Mouse (Mus musculus): ENCODE data around the gene Ebf1. TPM values are rescaled to one million over a fixed set of nuclear protein-coding genes. Genes with fewer than 3 reads are reported as not detected.

The Ebf1 gene
- polyA plus RNA-seq, 1 experiment: 2.7 TPM

DNA sequence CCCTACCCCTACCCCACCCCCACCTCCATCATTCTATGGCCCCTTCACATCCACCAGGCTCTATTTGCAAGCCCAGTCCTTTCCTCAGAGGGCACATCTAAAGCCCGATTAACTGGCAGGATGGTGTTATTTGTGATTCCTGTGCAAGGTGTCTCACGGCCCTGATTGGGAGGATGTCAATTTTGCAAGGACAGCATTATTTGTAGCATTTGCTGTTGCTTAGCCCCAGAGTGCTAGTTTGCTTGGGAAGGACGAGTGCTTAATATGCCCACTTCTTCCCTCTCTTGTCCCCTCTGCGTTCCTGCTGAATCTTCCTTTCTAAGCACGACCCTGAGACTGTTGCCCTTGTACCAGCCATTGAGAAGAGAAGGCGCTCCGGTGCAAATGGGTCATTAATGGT is 337.2 kb downstream of the Ebf1 start:
- Histone ChIP-seq H3K4me2 (ENCODE audit: low read depth) (no peak overlapping the region), H3K27me3 (ENCODE audit: control insufficient read depth, insufficient read depth, insufficient read length) (no peaks in the 10 kb centered on the region), H3K79me2 (ENCODE audit: control insufficient read depth, insufficient read depth) (no peaks in the 10 kb centered on the region), H3K4me3 (no peak overlapping the region), H3K36me3 (ENCODE audit: control insufficient read depth, insufficient read depth) (no peaks in the 10 kb centered on the region), H3ac (ENCODE audit: control insufficient read depth, insufficient read length) (no peak overlapping the region)
- TF ChIP-seq CEBPB (IDR thresholded peaks at IDR 0.05; ENCODE audit: insufficient read depth, poor library complexity, severe bottlenecking) (no peak), SRF (IDR thresholded peaks at IDR 0.05; ENCODE audit: control insufficient read depth, insufficient read length, low read depth) (no peak), MAX (IDR thresholded peaks at IDR 0.05; ENCODE audit: low read depth) (no peak), REST (IDR thresholded peaks at IDR 0.05; ENCODE audit: insufficient read depth, insufficient read length) (no peak), POLR2AphosphoS2 (IDR thresholded peaks at IDR 0.05; ENCODE audit: insufficient read length, low read depth) (no peak), TCF12 (IDR thresholded peaks at IDR 0.05; ENCODE audit: insufficient read depth, poor library complexity, severe bottlenecking) (no peak), MYOD1 (IDR thresholded peaks at IDR 0.05; ENCODE audit: control insufficient read depth in 1 of 3, insufficient read length in 2 of 3, low read depth in 2 of 3) (no peak), POLR2A (IDR thresholded peaks at IDR 0.05; ENCODE audit: insufficient read length, low read depth) (no peak), E2F4 (IDR thresholded peaks at IDR 0.05; ENCODE audit: insufficient read depth) (no peak), TCF3 (IDR thresholded peaks at IDR 0.05; ENCODE audit: insufficient read length, low read depth) (no peak), USF1 (IDR thresholded peaks at IDR 0.05; ENCODE audit: low read depth) (no peak), MYOG (IDR thresholded peaks at IDR 0.05; ENCODE audit: control insufficient read depth in 1 of 3, insufficient read depth in 1 of 3, insufficient read length in 2 of 3, low read depth in 2 of 3) (no peak)

GRCm38 (mm10) chr11:44962746-44963440 is 345.8 kb downstream of the Ebf1 start:
- no peaks in the 10 kb centered on the region for H3K27me3 ChIP-seq (ENCODE audit: control insufficient read depth, insufficient read depth, insufficient read length)
- no peak overlapping the region for H3K4me3 ChIP-seq
- no peaks in the 10 kb centered on the region for H3K36me3 ChIP-seq (ENCODE audit: control insufficient read depth, insufficient read depth)
- no peak overlapping the region for H3K4me2 ChIP-seq (ENCODE audit: low read depth)
- no peak overlapping the region for H3ac ChIP-seq (ENCODE audit: control insufficient read depth, insufficient read length)
- no peak for TF ChIP-seq MYOG (IDR thresholded peaks at IDR 0.05; ENCODE audit: control insufficient read depth in 1 of 3, insufficient read depth in 1 of 3, insufficient read length in 2 of 3, low read depth in 2 of 3)
- TF ChIP-seq CEBPB (IDR thresholded peaks at IDR 0.05; ENCODE audit: insufficient read depth, poor library complexity, severe bottlenecking): no peak
- no peak for TF ChIP-seq MYOD1 (IDR thresholded peaks at IDR 0.05; ENCODE audit: control insufficient read depth in 1 of 3, insufficient read length in 2 of 3, low read depth in 2 of 3)
- no peak for TF ChIP-seq TCF12 (IDR thresholded peaks at IDR 0.05; ENCODE audit: insufficient read depth, poor library complexity, severe bottlenecking)
- TF ChIP-seq USF1 (IDR thresholded peaks at IDR 0.05; ENCODE audit: low read depth): no peak
- no peak for TF ChIP-seq REST (IDR thresholded peaks at IDR 0.05; ENCODE audit: insufficient read depth, insufficient read length)
- TF ChIP-seq TCF3 (IDR thresholded peaks at IDR 0.05; ENCODE audit: insufficient read length, low read depth): no peak
- TF ChIP-seq E2F4 (IDR thresholded peaks at IDR 0.05; ENCODE audit: insufficient read depth): no peak
- H3K79me2 ChIP-seq (ENCODE audit: control insufficient read depth, insufficient read depth): no peaks in the 10 kb centered on the region

- Histone ChIP-seq H3K79me2 (ENCODE audit: control insufficient read depth, insufficient read depth) (no peaks in the 10 kb centered on the region), H3K27me3 (ENCODE audit: control insufficient read depth, insufficient read depth, insufficient read length) (no peaks in the 10 kb centered on the region), H3K36me3 (ENCODE audit: control insufficient read depth, insufficient read depth) (no peaks in the 10 kb centered on the region), H3ac (ENCODE audit: control insufficient read depth, insufficient read length) (no peak overlapping the region), H3K4me2 (ENCODE audit: low read depth) (no peak overlapping the region), H3K4me3 (no peak overlapping the region)
- no peak for TF ChIP-seq CEBPB (IDR thresholded peaks at IDR 0.05; ENCODE audit: insufficient read depth, poor library complexity, severe bottlenecking)
- TF ChIP-seq MYOD1 (IDR thresholded peaks at IDR 0.05; ENCODE audit: control insufficient read depth in 1 of 3, insufficient read length in 2 of 3, low read depth in 2 of 3): no peak
- TF ChIP-seq POLR2A (IDR thresholded peaks at IDR 0.05; ENCODE audit: insufficient read length, low read depth): no peak
- TF ChIP-seq TCF3 (IDR thresholded peaks at IDR 0.05; ENCODE audit: insufficient read length, low read depth): no peak
- TF ChIP-seq POLR2AphosphoS2 (IDR thresholded peaks at IDR 0.05; ENCODE audit: insufficient read length, low read depth): no peak
- no peak for TF ChIP-seq E2F4 (IDR thresholded peaks at IDR 0.05; ENCODE audit: insufficient read depth)
- TF ChIP-seq SRF (IDR thresholded peaks at IDR 0.05; ENCODE audit: control insufficient read depth, insufficient read length, low read depth): no peak
- no peak for TF ChIP-seq MYOG (IDR thresholded peaks at IDR 0.05; ENCODE audit: control insufficient read depth in 1 of 3, insufficient read depth in 1 of 3, insufficient read length in 2 of 3, low read depth in 2 of 3)
- no peak for TF ChIP-seq TCF12 (IDR thresholded peaks at IDR 0.05; ENCODE audit: insufficient read depth, poor library complexity, severe bottlenecking)
- TF ChIP-seq REST (IDR thresholded peaks at IDR 0.05; ENCODE audit: insufficient read depth, insufficient read length): no peak
- TF ChIP-seq USF1 (IDR thresholded peaks at IDR 0.05; ENCODE audit: low read depth): no peak
- TF ChIP-seq MAX (IDR thresholded peaks at IDR 0.05; ENCODE audit: low read depth): no peak
Observed at GRCm38 (mm10) chr11:44969011-44969410, 351.9 kb downstream of the Ebf1 start.

GRCm38 (mm10) chr11:44974271-44974670 is 357.2 kb downstream of the Ebf1 start:
- H3K4me3 ChIP-seq: no peak overlapping the region
- no peaks in the 10 kb centered on the region for H3K36me3 ChIP-seq (ENCODE audit: control insufficient read depth, insufficient read depth)
- no peaks in the 10 kb centered on the region for H3K27me3 ChIP-seq (ENCODE audit: control insufficient read depth, insufficient read depth, insufficient read length)
- no peak overlapping the region for H3K4me2 ChIP-seq (ENCODE audit: low read depth)
- TF ChIP-seq USF1 (IDR thresholded peaks at IDR 0.05; ENCODE audit: low read depth): no peak
- TF ChIP-seq TCF12 (IDR thresholded peaks at IDR 0.05; ENCODE audit: insufficient read depth, poor library complexity, severe bottlenecking): no peak
- TF ChIP-seq MAX (IDR thresholded peaks at IDR 0.05; ENCODE audit: low read depth): no peak
- H3K79me2 ChIP-seq (ENCODE audit: control insufficient read depth, insufficient read depth): no peaks in the 10 kb centered on the region
- no peak overlapping the region for H3ac ChIP-seq (ENCODE audit: control insufficient read depth, insufficient read length)

DNA sequence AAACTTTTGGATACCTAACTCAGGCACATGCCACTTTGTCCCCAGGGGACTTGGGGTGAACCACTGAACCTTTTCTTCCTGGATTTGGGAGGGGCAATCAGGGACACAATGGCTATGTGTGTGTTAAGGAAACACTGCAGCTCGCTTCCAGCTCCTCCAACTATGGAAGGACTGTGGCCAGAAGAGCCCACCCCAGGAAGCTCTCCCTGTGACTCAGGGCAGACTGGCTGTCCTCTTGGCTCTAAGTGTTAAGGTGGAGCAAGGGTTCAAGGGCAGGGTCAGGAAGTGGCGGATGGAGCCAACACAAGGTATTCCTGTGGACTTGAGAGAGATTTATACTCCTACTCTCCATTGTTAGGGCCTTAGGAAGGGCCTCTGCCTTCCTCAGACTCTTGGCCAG is 358.0 kb downstream of the Ebf1 start:
- Histone ChIP-seq H3K36me3 (ENCODE audit: control insufficient read depth, insufficient read depth) (no peaks in the 10 kb centered on the region), H3K27me3 (ENCODE audit: control insufficient read depth, insufficient read depth, insufficient read length) (no peaks in the 10 kb centered on the region), H3K4me3 (no peak overlapping the region), H3K79me2 (ENCODE audit: control insufficient read depth, insufficient read depth) (no peaks in the 10 kb centered on the region), H3ac (ENCODE audit: control insufficient read depth, insufficient read length) (no peak overlapping the region), H3K4me2 (ENCODE audit: low read depth) (no peak overlapping the region)
- TF ChIP-seq SRF (IDR thresholded peaks at IDR 0.05; ENCODE audit: control insufficient read depth, insufficient read length, low read depth): no peak
- TF ChIP-seq TCF3 (IDR thresholded peaks at IDR 0.05; ENCODE audit: insufficient read length, low read depth): no peak
- TF ChIP-seq POLR2A (IDR thresholded peaks at IDR 0.05; ENCODE audit: insufficient read length, low read depth): no peak
- TF ChIP-seq REST (IDR thresholded peaks at IDR 0.05; ENCODE audit: insufficient read depth, insufficient read length): no peak
- no peak for TF ChIP-seq MYOG (IDR thresholded peaks at IDR 0.05; ENCODE audit: control insufficient read depth in 1 of 3, insufficient read depth in 1 of 3, insufficient read length in 2 of 3, low read depth in 2 of 3)
- no peak for TF ChIP-seq MAX (IDR thresholded peaks at IDR 0.05; ENCODE audit: low read depth)
- TF ChIP-seq TCF12 (IDR thresholded peaks at IDR 0.05; ENCODE audit: insufficient read depth, poor library complexity, severe bottlenecking): no peak
- TF ChIP-seq MYOD1 (IDR thresholded peaks at IDR 0.05; ENCODE audit: control insufficient read depth in 1 of 3, insufficient read length in 2 of 3, low read depth in 2 of 3): no peak
- no peak for TF ChIP-seq E2F4 (IDR thresholded peaks at IDR 0.05; ENCODE audit: insufficient read depth)
- no peak for TF ChIP-seq CEBPB (IDR thresholded peaks at IDR 0.05; ENCODE audit: insufficient read depth, poor library complexity, severe bottlenecking)
- no peak for TF ChIP-seq POLR2AphosphoS2 (IDR thresholded peaks at IDR 0.05; ENCODE audit: insufficient read length, low read depth)
- no peak for TF ChIP-seq USF1 (IDR thresholded peaks at IDR 0.05; ENCODE audit: low read depth)

Data from myocyte (in vitro differentiated cells).